Mouse (Mus musculus) CH12.LX (cell line): ENCODE results near the gene Hps1. TPM values are rescaled to one million over a fixed set of nuclear protein-coding genes. Genes with fewer than 3 reads are reported as not detected.

Experiments used
- DNase-seq: peaks from one replicate; pipeline ENCODE4 v3.0.0-alpha.2; 2013; ENCODE audit errors: extremely low read depth
- H3K27ac ChIP-seq: 2 replicates; pipeline ENCODE4 v1.5.1; 2012; ENCODE audit warnings: low read depth, mild to moderate bottlenecking, control low read depth, moderate library complexity; ENCODE audit not compliant: insufficient read depth
- H3K27me3 ChIP-seq: replicated peaks from 2 replicates; pipeline ENCODE3; 2012; ENCODE audit warnings: inconsistent platforms
- H3K36me3 ChIP-seq, 2 experiments: replicated peaks in 1 of 2; 2 replicates each; pipeline versions ENCODE3 to v1.6.1; 2012; ENCODE audit warnings: inconsistent platforms in 1 of 2, low read length in 1 of 2, mild to moderate bottlenecking in 1 of 2, mixed read lengths in 1 of 2, moderate library complexity in 1 of 2; ENCODE audit not compliant: control insufficient read depth in 1 of 2, insufficient read depth in 1 of 2
- H3K4me1 ChIP-seq, 2 experiments: 2 replicates each; pipeline ENCODE4 v1.6.1; 2012; ENCODE audit warnings: inconsistent platforms in 1 of 2, moderate library complexity in 1 of 2; ENCODE audit not compliant: insufficient read depth in 2 of 2, control insufficient read depth in 1 of 2
- H3K4me2 ChIP-seq: 2 replicates; pipeline ENCODE4 v1.6.1; 2012; ENCODE audit warnings: low read depth, mild to moderate bottlenecking, control low read depth; ENCODE audit not compliant: poor library complexity, insufficient read depth, severe bottlenecking
- H3K4me3 ChIP-seq, 3 experiments: fragments of 150-350 bp in 1 of 3; sonication (generic) in 1 of 3; replicated peaks in 1 of 3; 2 replicates each; pipeline versions ENCODE3 to v1.5.1; 2011 to 2012; ENCODE audit warnings: low read depth in 2 of 3, low read length in 2 of 3, mild to moderate bottlenecking in 2 of 3, moderate library complexity in 2 of 3, control low read depth in 1 of 3, improper control_type of control experiment in 1 of 3, inconsistent platforms in 1 of 3, mixed read lengths in 1 of 3; ENCODE audit not compliant: poor library complexity in 1 of 3
- H3K79me2 ChIP-seq: replicated peaks from 2 replicates; pipeline ENCODE4 v1.6.1; 2012; ENCODE audit warnings: mild to moderate bottlenecking, moderate library complexity; ENCODE audit not compliant: control insufficient read depth, poor library complexity, insufficient read depth, severe bottlenecking; ENCODE audit errors: extremely low read depth
- H3K9ac ChIP-seq: 2 replicates; pipeline ENCODE4 v1.6.1; 2012; ENCODE audit warnings: low read depth, mild to moderate bottlenecking, control low read depth, moderate library complexity; ENCODE audit not compliant: insufficient read depth
- H3K9me3 ChIP-seq: replicated peaks from 2 replicates; pipeline ENCODE3; 2012; ENCODE audit warnings: low read length, inconsistent platforms, mixed read lengths
- CTCF ChIP-seq, 2 experiments: IDR thresholded peaks in 1 of 2; conservative IDR thresholded peaks in 1 of 2; 2 replicates each; pipeline ENCODE4 v1.5.1; 2011 to 2012; ENCODE audit warnings: low read depth in 2 of 2, low read length in 2 of 2, improper control_type of control experiment in 1 of 2, inconsistent platforms in 1 of 2, mild to moderate bottlenecking in 1 of 2, moderate library complexity in 1 of 2
- IRF4 ChIP-seq: IDR thresholded peaks from 2 replicates; pipeline ENCODE4 v1.6.1; 2014; ENCODE audit warnings: low read depth, mild to moderate bottlenecking, inconsistent platforms, low read length, improper control_type of control experiment
- JUN ChIP-seq: IDR thresholded peaks from 2 replicates; pipeline ENCODE4 v1.6.1; 2011; ENCODE audit warnings: low read depth, mild to moderate bottlenecking, low read length, improper control_type of control experiment, moderate library complexity; ENCODE audit not compliant: insufficient read depth
- KAT2A ChIP-seq: IDR thresholded peaks from 2 replicates; pipeline ENCODE4 v1.6.1; 2012; ENCODE audit warnings: low read length, improper control_type of control experiment, inconsistent platforms; ENCODE audit not compliant: insufficient replicate concordance
- MAFK ChIP-seq: IDR thresholded peaks from 2 replicates; pipeline ENCODE4 v1.6.1; 2011; ENCODE audit warnings: low read length, improper control_type of control experiment; ENCODE audit not compliant: insufficient replicate concordance
- MYC ChIP-seq: IDR thresholded peaks from 2 replicates; pipeline ENCODE4 v1.6.1; 2011; ENCODE audit warnings: low read depth, mild to moderate bottlenecking, improper control_type of control experiment, low read length
- NELFE ChIP-seq: IDR thresholded peaks from 2 replicates; pipeline ENCODE4 v1.6.1; 2011; ENCODE audit warnings: low read depth, low read length, improper control_type of control experiment
- NRF1 ChIP-seq: IDR thresholded peaks from 2 replicates; pipeline ENCODE4 v1.6.1; 2014; ENCODE audit warnings: low read depth, mild to moderate bottlenecking, inconsistent platforms, low read length, improper control_type of control experiment, moderate library complexity
- PAX5 ChIP-seq: IDR thresholded peaks from 2 replicates; pipeline ENCODE4 v1.6.1; 2012; ENCODE audit warnings: low read length, inconsistent platforms, mixed read lengths
- POLR2A ChIP-seq: IDR thresholded peaks from 2 replicates; pipeline ENCODE4 v1.6.1; 2011; ENCODE audit warnings: low read depth, mild to moderate bottlenecking, improper control_type of control experiment, low read length
- RCOR1 ChIP-seq: conservative IDR thresholded peaks from 2 replicates; pipeline ENCODE4 v1.6.1; 2012; ENCODE audit warnings: low read depth, mild to moderate bottlenecking, inconsistent platforms, low read length, improper control_type of control experiment
- SIN3A ChIP-seq: IDR thresholded peaks from 2 replicates; pipeline ENCODE4 v1.6.1; 2012; ENCODE audit warnings: low read length, improper control_type of control experiment, inconsistent platforms
- UBTF ChIP-seq: IDR thresholded peaks from 2 replicates; pipeline ENCODE4 v1.6.1; 2012; ENCODE audit warnings: low read depth, mild to moderate bottlenecking, inconsistent platforms, low read length, improper control_type of control experiment, moderate library complexity
- USF1 ChIP-seq: IDR thresholded peaks from 2 replicates; pipeline ENCODE4 v1.6.1; 2014; ENCODE audit warnings: low read depth, mild to moderate bottlenecking, inconsistent platforms, low read length, improper control_type of control experiment
- USF2 ChIP-seq: conservative IDR thresholded peaks from 2 replicates; pipeline ENCODE4 v1.6.1; 2011; ENCODE audit warnings: low read depth, low read length, improper control_type of control experiment
- ZC3H11A ChIP-seq: IDR thresholded peaks from 2 replicates; pipeline ENCODE4 v1.6.1; 2012; ENCODE audit warnings: low read depth, mild to moderate bottlenecking, inconsistent platforms, low read length, improper control_type of control experiment
- ZKSCAN1 ChIP-seq: IDR thresholded peaks from 2 replicates; pipeline ENCODE4 v1.6.1; 2012; ENCODE audit warnings: low read depth, inconsistent platforms, low read length, improper control_type of control experiment, borderline replicate concordance
- ZMIZ1 ChIP-seq: IDR thresholded peaks from 2 replicates; pipeline ENCODE4 v1.6.1; 2012; ENCODE audit warnings: low read depth, mild to moderate bottlenecking, inconsistent platforms, low read length, improper control_type of control experiment
- dilution Hi-C: fragments of 300-500 bp; cut with MboI; formaldehyde crosslinking; loops from 2 replicates; pipeline ENCODE4 v1.14.3; 2020; ENCODE audit warnings: low sequenced_read_pairs; ENCODE audit not compliant: extremely low pct_unique_long_range_greater_than_20kb, extremely low pct_ligation_motif_present
- in situ Hi-C: fragments of 300-500 bp; cut with MboI; formaldehyde crosslinking; loops from 3 replicates; pipeline ENCODE4 v1.14.3; 2019; ENCODE audit warnings: low sequenced_read_pairs, low pct_ligation_motif_present, low pct_unique_long_range_greater_than_20kb, mixed read lengths
- polyA plus RNA-seq: library from polyadenylated mRNA; unstranded; fragments of >175 nt; gene quantifications from 2 replicates; pipeline ENCODE4 v1.2.1, GENCODE M21; 2012; ENCODE audit warnings: low read depth; ENCODE audit not compliant: insufficient read length
- total RNA-seq, 2 experiments: library from RNA; depleted of rRNA; stranded (reverse); fragments of 300-350 nt in 1 of 2; fragments of >200 nt in 1 of 2; gene quantifications; 2 replicates each; pipeline ENCODE4 v1.2.3; 2012 to 2014

The Hps1 gene
- total and polyA plus RNA-seq, 3 experiments, result 17.7 to 29.7 (median 21.4) TPM

DNA sequence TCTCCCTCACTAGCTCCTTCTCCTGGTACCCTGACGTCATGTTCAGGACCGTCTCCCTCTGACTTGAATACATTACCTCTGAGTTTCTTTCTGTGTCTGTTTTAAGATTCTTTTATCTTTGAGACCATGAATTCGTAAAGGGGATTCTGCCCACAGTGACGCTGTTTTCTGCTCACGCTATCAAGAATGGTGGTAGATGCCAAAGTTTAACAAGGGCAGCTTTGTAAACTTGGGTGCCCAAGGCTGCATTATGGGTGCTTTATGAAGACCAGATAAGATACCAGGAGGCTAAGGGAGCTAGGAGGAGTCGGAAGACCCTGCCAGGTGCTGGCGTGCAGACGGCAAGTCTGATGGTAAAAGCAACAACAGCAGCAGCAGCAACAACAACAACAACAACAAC lies 33.1 kb downstream of the Hps1 start:
- Histone ChIP-seq H3K27ac (no peak overlapping the region), H3K4me3 (no peak overlapping the region), H3K4me1 (peaks cover 0 to 9% of the 10 kb centered on the region in 2 experiments; a peak in 1 of 4 replicates), H3K4me2 (no peak overlapping the region), H3K9ac (no peak overlapping the region), H3K27me3 (peaks cover 2% of the 10 kb centered on the region), H3K36me3 (no peaks in the 10 kb centered on the region), H3K9me3 (no peaks in the 10 kb centered on the region), H3K79me2 (no peaks in the 10 kb centered on the region)
- in situ Hi-C loops, result no loop called here
- no peak for DNase-seq
- TF ChIP-seq KAT2A (no peak), ZKSCAN1 (no peak), ZMIZ1 (no peak)
- dilution Hi-C loops, result no loop called here

DNA sequence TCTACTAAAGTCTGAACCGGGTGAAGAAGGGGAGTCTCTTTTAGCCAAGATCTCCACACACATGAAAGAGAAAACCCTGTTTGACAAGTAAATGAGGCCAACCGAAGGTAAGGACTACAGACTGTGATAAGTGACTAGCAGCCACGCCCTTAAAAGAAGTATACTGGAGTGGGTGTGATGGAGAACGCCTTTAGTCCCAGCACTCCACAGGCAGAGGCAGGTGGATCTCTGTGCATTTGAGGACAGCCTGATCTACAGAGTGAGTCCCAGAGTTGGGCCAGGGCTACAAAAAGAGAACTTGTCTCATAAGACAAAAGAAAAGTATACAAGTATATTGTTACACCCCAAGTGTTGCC lies 33.9 kb downstream of the Hps1 start:
- H3K4me2 ChIP-seq, result no peak overlapping the region
- dilution Hi-C loops, result no loop called here

DNA sequence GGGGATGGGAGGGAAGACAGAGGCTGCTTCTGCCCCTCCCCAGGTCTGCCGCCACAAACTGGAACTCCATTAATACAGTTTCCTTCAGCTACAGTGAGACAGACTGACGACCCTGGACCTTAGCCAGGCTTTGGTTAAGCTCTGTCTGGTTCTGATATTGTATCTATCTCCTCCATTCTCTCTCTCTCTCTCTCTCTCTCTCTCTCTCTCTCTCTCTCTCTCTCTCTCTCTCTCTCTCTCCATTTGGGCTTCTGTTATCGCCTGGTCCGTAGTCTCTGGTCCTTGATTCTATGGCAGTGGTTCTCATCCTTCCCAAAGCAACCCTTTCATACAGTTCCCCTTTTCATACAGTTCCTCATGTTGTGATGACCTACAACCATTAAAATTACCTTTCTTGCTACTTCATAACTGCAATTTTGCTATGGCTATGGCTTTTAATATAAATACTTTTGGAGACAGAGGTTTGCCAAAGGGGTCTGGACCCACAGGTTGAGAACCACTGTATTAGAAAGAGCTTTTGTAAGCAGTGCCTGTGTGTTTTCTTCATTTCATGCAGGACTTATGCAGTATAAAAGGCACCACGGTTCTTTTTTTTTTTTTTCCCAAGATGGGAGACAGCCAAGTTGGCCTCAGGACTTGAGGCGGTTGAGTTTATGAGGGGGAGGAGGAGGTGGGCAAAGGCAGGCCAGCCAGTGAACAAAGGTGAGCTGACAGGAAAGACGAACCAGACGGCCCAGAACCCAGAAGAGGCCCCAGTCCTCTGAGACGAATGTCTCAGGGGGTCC lies 34.5 kb downstream of the Hps1 start:
- Histone ChIP-seq H3K9me3 (no peaks in the 10 kb centered on the region), H3K27me3 (peaks cover 2% of the 10 kb centered on the region), H3K4me1 (peaks cover 0 to 10% of the 10 kb centered on the region in 2 experiments; a peak in 1 of 4 replicates), H3K79me2 (no peaks in the 10 kb centered on the region), H3K36me3 (no peaks in the 10 kb centered on the region), H3K9ac (no peak overlapping the region), H3K27ac (no peak overlapping the region), H3K4me3 (no peak overlapping the region), H3K4me2 (no peak overlapping the region)
- dilution Hi-C loops, result no loop called here
- TF ChIP-seq RCOR1 (no peak), NELFE (no peak), NRF1 (no peak), MAFK (no peak), PAX5 (no peak), POLR2A (no peak), USF1 (no peak), CTCF (conservative IDR thresholded peaks at IDR 0.05 in 1 of 2, IDR thresholded peaks at IDR 0.05 in 1 of 2; ENCODE audit: low read depth in 2 of 2, low read length in 2 of 2) (no peak), ZMIZ1 (no peak), JUN (no peak)
- no peak for DNase-seq
- in situ Hi-C loops, result no loop called here

More for the DNA sequence above, 33.9 kb downstream of the Hps1 start:
- H3K4me1 ChIP-seq, result peaks cover 0 to 9% of the 10 kb centered on the region in 2 experiments; a peak in 1 of 4 replicates
- no peaks in the 10 kb centered on the region for H3K79me2 ChIP-seq
- H3K9me3 ChIP-seq, result no peaks in the 10 kb centered on the region
- DNase-seq, result no peak
- H3K27ac ChIP-seq, result no peak overlapping the region
- TF ChIP-seq MYC, result no peak
- TF ChIP-seq ZKSCAN1, result no peak
- no peak for TF ChIP-seq POLR2A
- no peak for TF ChIP-seq ZC3H11A
- no peak for TF ChIP-seq PAX5
- no peak for TF ChIP-seq NRF1
- TF ChIP-seq UBTF, result no peak
- TF ChIP-seq IRF4, result no peak
- TF ChIP-seq USF2, result no peak
- no peak for TF ChIP-seq KAT2A
- TF ChIP-seq ZMIZ1, result no peak
- TF ChIP-seq SIN3A, result no peak
- H3K27me3 ChIP-seq, result peaks cover 2% of the 10 kb centered on the region
- H3K36me3 ChIP-seq, result no peaks in the 10 kb centered on the region
- H3K4me3 ChIP-seq, result no peak overlapping the region
- H3K9ac ChIP-seq, result no peak overlapping the region
- in situ Hi-C loops, result no loop called here
